ENCODE assay signal across 12 mouse cellular contexts in the genomic region with DNA sequence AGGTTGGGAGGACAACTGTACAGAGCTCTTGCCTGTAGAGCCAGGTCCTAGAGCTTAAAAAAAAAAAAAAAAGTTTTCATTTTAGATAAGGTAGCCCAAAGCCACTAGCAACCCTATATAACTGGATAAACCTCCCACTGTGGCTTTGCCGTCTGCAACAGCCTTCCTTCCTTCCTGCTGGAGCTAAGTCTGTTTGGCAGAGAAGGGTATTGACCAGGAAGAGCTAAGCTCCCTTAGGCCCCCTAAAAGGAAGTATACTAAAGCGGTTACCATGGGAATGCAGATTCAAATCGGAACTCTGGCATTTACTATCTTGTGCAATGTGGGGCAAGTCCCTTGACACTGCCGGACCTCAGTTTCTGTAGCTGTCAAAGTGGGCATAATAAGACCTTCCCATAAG. TPM values are rescaled to one million over a fixed set of nuclear protein-coding genes. Genes with fewer than 3 reads are reported as not detected.
A peak's percentile ranks its signal among the peaks of the same experiment; 100 is the strongest.
DNase-seq lines count a peak whose midpoint lies in the region; ATAC-seq lines count a peak whose summit lies in the region.
"Had no signal": no experiment of that assay in that cellular context is flagged by ENCODE, and none has a peak within 500 bp of the region (broad histone marks: within the 10 kb centered on the region; RNA-seq: fewer than 3 reads in every experiment).

No protein-coding gene starts in this region.

- no peak overlapping the region for H3K27ac ChIP-seq in heart, embryonic 10.5 days
- peak overlapping the region; percentile 31; the same call in 1 of the 2 replicates for H3K27ac ChIP-seq in liver, embryonic 15.5 days (replicated peaks)
- H3K27ac ChIP-seq in hindbrain, embryonic 12.5 days = no peak overlapping the region; the same call in 1 of the 2 replicates
- H3K27ac ChIP-seq in midbrain, embryonic 15.5 days = no peak overlapping the region

- ATAC-seq in liver, embryonic 15.5 days (ENCODE audit: insufficient read depth) = 0 out of 2 replicates have a peak, but pooled peaks have one; percentile 8
- no peak for ATAC-seq in hindbrain, embryonic 12.5 days (ENCODE audit: low FRiP score)
- no peak for ATAC-seq in midbrain, embryonic 15.5 days (replicated peaks)
- ATAC-seq: midbrain, embryonic 16.5 days had no signal

- H3K36me3 ChIP-seq in heart, embryonic 10.5 days = no peaks in the 10 kb centered on the region
- H3K36me3 ChIP-seq in liver, embryonic 15.5 days (replicated peaks) = no peaks in the 10 kb centered on the region
- H3K36me3 ChIP-seq in hindbrain, embryonic 12.5 days = no peaks in the 10 kb centered on the region
- H3K36me3 ChIP-seq in midbrain, embryonic 15.5 days (replicated peaks) = no peaks in the 10 kb centered on the region

- H3K27me3 ChIP-seq in heart, embryonic 10.5 days (ENCODE audit: insufficient read depth, poor library complexity, severe bottlenecking) = peaks cover 4% of the 10 kb centered on the region; the same call in 1 of the 2 replicates
- H3K27me3 ChIP-seq in liver, embryonic 15.5 days = no peaks in the 10 kb centered on the region; the same call in 1 of the 2 replicates
- no peaks in the 10 kb centered on the region for H3K27me3 ChIP-seq in hindbrain, embryonic 12.5 days
- peaks cover 5% of the 10 kb centered on the region; the same call in 1 of the 2 replicates for H3K27me3 ChIP-seq in midbrain, embryonic 15.5 days (replicated peaks)

- H3K4me2 ChIP-seq in liver, embryonic 15.5 days = peak overlapping the region; percentile 13; the same call in 1 of the 2 replicates
- no peak overlapping the region for H3K4me2 ChIP-seq in hindbrain, embryonic 12.5 days (replicated peaks)
- H3K4me2 ChIP-seq in midbrain, embryonic 15.5 days = no peak overlapping the region

- no peak overlapping the region for H3K4me3 ChIP-seq in heart, embryonic 10.5 days
- no peak overlapping the region for H3K4me3 ChIP-seq in liver, embryonic 15.5 days (replicated peaks)
- H3K4me3 ChIP-seq in hindbrain, embryonic 12.5 days = no peak overlapping the region
- no peak overlapping the region for H3K4me3 ChIP-seq in midbrain, embryonic 15.5 days
- H3K4me3 ChIP-seq: erythroblast, embryonic 14.5 days had no signal

- peak; percentile 96 for DNase-seq in heart, adult 11 months
- DNase-seq in heart, embryonic 10.5 days (ENCODE audit: low spot score) = no peak
- peak; percentile 51 to 63 for DNase-seq in spleen, postnatal 36 days (ENCODE audit: low spot score in 2 of 2)
- no peak for DNase-seq in spleen, adult 12 weeks (ENCODE audit: low spot score)
- DNase-seq in right cerebral cortex, postnatal 25 days = no peak
- DNase-seq: cerebellum, adult 18-20 months had no signal

- 46% methylated on average over 4 of the region's 4 CpGs for WGBS in heart, embryonic 10.5 days
- 4% methylated on average over 4 of the region's 4 CpGs for WGBS in liver, embryonic 15.5 days (ENCODE audit: insufficient replicate concordance)
- 55% methylated on average over 4 of the region's 4 CpGs for WGBS in hindbrain, embryonic 12.5 days
- 40% methylated on average over 4 of the region's 4 CpGs for WGBS in midbrain, embryonic 15.5 days

- peaks cover 7% of the 10 kb centered on the region for H3K4me1 ChIP-seq in heart, embryonic 10.5 days
- H3K4me1 ChIP-seq in liver, embryonic 15.5 days (replicated peaks) = peaks cover 9% of the 10 kb centered on the region; the same call in 1 of the 2 replicates
- peaks cover 5% of the 10 kb centered on the region for H3K4me1 ChIP-seq in hindbrain, embryonic 12.5 days
- peaks cover 12% of the 10 kb centered on the region; the same call in 1 of the 2 replicates for H3K4me1 ChIP-seq in midbrain, embryonic 15.5 days

- no peaks in the 10 kb centered on the region for H3K9me3 ChIP-seq in heart, embryonic 10.5 days
- H3K9me3 ChIP-seq in liver, embryonic 15.5 days (replicated peaks) = no peaks in the 10 kb centered on the region
- H3K9me3 ChIP-seq in hindbrain, embryonic 12.5 days (replicated peaks) = no peaks in the 10 kb centered on the region
- H3K9me3 ChIP-seq in midbrain, embryonic 15.5 days = no peaks in the 10 kb centered on the region

- H3K9ac ChIP-seq in liver, embryonic 15.5 days = no peak overlapping the region
- no peak overlapping the region for H3K9ac ChIP-seq in hindbrain, embryonic 12.5 days
- no peak overlapping the region for H3K9ac ChIP-seq in midbrain, embryonic 15.5 days

RNA-seq across cellular contexts. Expression of a gene that starts 5.4 kb away (rescaled TPM):
- 7.5 and 8.7 TPM in 2 replicates for polyA plus RNA-seq in heart, embryonic 10.5 days (2016; fragmentation: Nextera tagmentation; extraction: Ambion mirVana)
- 32.4 and 35.6 TPM in 2 replicates for polyA plus RNA-seq in liver, embryonic 15.5 days (2015; fragmentation: Nextera tagmentation; extraction: Ambion mirVana)
- polyA plus RNA-seq in hindbrain, embryonic 12.5 days (2016; fragmentation: Nextera tagmentation; extraction: Ambion mirVana) = 5.9 and 6.5 TPM in 2 replicates
- polyA plus RNA-seq in midbrain, embryonic 15.5 days (2015; fragmentation: Nextera tagmentation; extraction: Ambion mirVana) = 3.2 and 3.4 TPM in 2 replicates
- polyA plus RNA-seq: C2C12 had no signal

RNA-seq across cellular contexts. Expression of a gene that starts 9.1 kb away (rescaled TPM):
- 1.5 and 1.9 TPM in 2 replicates for polyA plus RNA-seq in heart, embryonic 10.5 days (2016; fragmentation: Nextera tagmentation; extraction: Ambion mirVana)
- polyA plus RNA-seq in liver, embryonic 15.5 days (2015; fragmentation: Nextera tagmentation; extraction: Ambion mirVana) = 0.09 and 0.20 TPM in 2 replicates
- polyA plus RNA-seq in hindbrain, embryonic 12.5 days (2016; fragmentation: Nextera tagmentation; extraction: Ambion mirVana) = 14.0 and 15.9 TPM in 2 replicates
- polyA plus RNA-seq in midbrain, embryonic 15.5 days (2015; fragmentation: Nextera tagmentation; extraction: Ambion mirVana) = 20.9 and 23.0 TPM in 2 replicates
- polyA plus RNA-seq: C2C12 had no signal

RNA-seq across cellular contexts. Expression of a gene that starts 49.9 kb away (rescaled TPM):
- polyA plus RNA-seq in heart, embryonic 10.5 days (2016; fragmentation: Nextera tagmentation; extraction: Ambion mirVana) = 79.8 and 81.3 TPM in 2 replicates
- 24.6 and 26.2 TPM in 2 replicates for polyA plus RNA-seq in liver, embryonic 15.5 days (2015; fragmentation: Nextera tagmentation; extraction: Ambion mirVana)
- polyA plus RNA-seq in hindbrain, embryonic 12.5 days (2016; fragmentation: Nextera tagmentation; extraction: Ambion mirVana) = 83.9 and 85.9 TPM in 2 replicates
- polyA plus RNA-seq in midbrain, embryonic 15.5 days (2015; fragmentation: Nextera tagmentation; extraction: Ambion mirVana) = 92.5 and 110 TPM in 2 replicates

RNA-seq across cellular contexts. Expression of a gene that starts 50.2 kb away (rescaled TPM):
- 58.8 and 62.0 TPM in 2 replicates for polyA plus RNA-seq in heart, embryonic 10.5 days (2016; fragmentation: Nextera tagmentation; extraction: Ambion mirVana)
- polyA plus RNA-seq in liver, embryonic 15.5 days (2015; fragmentation: Nextera tagmentation; extraction: Ambion mirVana) = 23.9 and 25.6 TPM in 2 replicates
- 39.6 and 42.2 TPM in 2 replicates for polyA plus RNA-seq in hindbrain, embryonic 12.5 days (2016; fragmentation: Nextera tagmentation; extraction: Ambion mirVana)
- polyA plus RNA-seq in midbrain, embryonic 15.5 days (2015; fragmentation: Nextera tagmentation; extraction: Ambion mirVana) = 46.6 and 47.0 TPM in 2 replicates

Comparison
In these comparisons a context has a peak if more than half of its experiments do, and no peak if none do; other contexts are left out.
1. DNase-seq: peak in heart, adult 11 months (single experiment) and spleen, postnatal 36 days (2 of 2); none in heart, embryonic 10.5 days (single experiment), spleen, adult 12 weeks (single experiment) and right cerebral cortex, postnatal 25 days (single experiment).